ENCODE assay signal across 18 mouse cellular contexts in the genomic region with DNA sequence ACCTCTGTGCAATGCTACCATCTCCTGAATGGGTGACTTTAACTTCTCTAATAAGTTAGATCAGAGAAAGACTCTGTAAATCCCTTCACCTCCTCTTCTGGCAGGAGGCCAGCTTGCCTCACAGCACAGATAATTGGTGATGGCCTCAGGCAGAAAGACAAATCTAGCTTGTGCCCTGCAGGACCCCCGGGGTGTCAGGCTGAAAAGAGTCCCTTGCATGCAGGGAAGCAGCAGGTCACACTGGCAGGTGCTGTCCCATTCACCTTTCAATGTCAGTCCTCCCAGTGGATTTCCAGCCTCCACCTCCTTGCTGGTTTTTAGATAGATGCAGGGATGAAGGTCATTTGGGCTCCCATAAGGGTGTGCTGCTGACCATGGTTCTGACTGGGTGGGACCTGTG.
DNase-seq lines count a peak whose midpoint lies in the region; ATAC-seq and TF ChIP-seq lines count a peak whose summit lies in the region.
"Had no signal": no experiment of that assay in that cellular context is flagged by ENCODE, and none has a peak within 500 bp of the region (broad histone marks: within the 10 kb centered on the region; RNA-seq: fewer than 3 reads in every experiment).

No protein-coding gene starts in this region.

- no peaks in the 10 kb centered on the region for H3K4me1 ChIP-seq in cerebellum, adult 2 months (ENCODE audit: control insufficient read depth, insufficient read depth, low read length)
- no peaks in the 10 kb centered on the region for H3K4me1 ChIP-seq in kidney, postnatal 0 days (replicated peaks; ENCODE audit: insufficient read depth, low read length)
- no peaks in the 10 kb centered on the region for H3K4me1 ChIP-seq in kidney, embryonic 16.5 days (ENCODE audit: insufficient read depth, low read length)
- H3K4me1 ChIP-seq: intestine, embryonic 15.5 days; kidney, embryonic 15.5 days had no signal

- no peaks in the 10 kb centered on the region for H3K27me3 ChIP-seq in cerebellum, adult 2 months (ENCODE audit: control insufficient read depth, insufficient read depth, low read length)
- H3K27me3 ChIP-seq in kidney, postnatal 0 days (ENCODE audit: insufficient read depth, low read length): no peaks in the 10 kb centered on the region
- no peaks in the 10 kb centered on the region for H3K27me3 ChIP-seq in kidney, embryonic 16.5 days (ENCODE audit: insufficient read depth, low read length)
- H3K27me3 ChIP-seq: intestine, embryonic 15.5 days; kidney, embryonic 15.5 days had no signal

- ATAC-seq in kidney, postnatal 0 days (replicated peaks; ENCODE audit: low FRiP score, low read depth): no peak
- ATAC-seq in kidney, embryonic 16.5 days (ENCODE audit: low FRiP score, low TSS enrichment): no peak
- ATAC-seq: intestine, embryonic 15.5 days; liver, postnatal 0 days; Patski had no signal

- TF ChIP-seq CTCF in cerebellum, adult 2 months (IDR thresholded peaks at IDR 0.05; ENCODE audit: borderline replicate concordance, insufficient read depth, low read depth, low read length): no peak
- no peak for TF ChIP-seq CTCF in kidney, postnatal 0 days (IDR thresholded peaks at IDR 0.05; ENCODE audit: low read depth)

- DNase-seq in cerebellum, postnatal 14 days: peak; percentile 23 to 45
- DNase-seq in cerebellum, adult 2 months: no peak
- DNase-seq in kidney, postnatal 0 days (ENCODE audit: low spot score): peak; percentile 3
- DNase-seq in testis, postnatal 10 days (ENCODE audit: low spot score): peak; percentile 43
- no peak for DNase-seq in testis, postnatal 14 days (ENCODE audit: low spot score)
- peak; percentile 67 for DNase-seq in retina, postnatal 1 day
- no peak for DNase-seq in gastrocnemius, postnatal 10 days
- DNase-seq: heart, adult 2 months; liver; liver, postnatal 0 days; lung, postnatal 36 days; thymus, postnatal 14 days had no signal

- WGBS in cerebellum, adult 2 months: 22% methylated on average over 1 of the region's 1 CpGs
- WGBS in kidney, postnatal 0 days: 55% methylated on average over 1 of the region's 1 CpGs
- 59% methylated on average over 1 of the region's 1 CpGs for WGBS in kidney, embryonic 16.5 days

- TF ChIP-seq POLR2A in cerebellum, adult 2 months (IDR thresholded peaks at IDR 0.05; ENCODE audit: borderline replicate concordance, insufficient read depth, low read length): no peak

- H3K9me3 ChIP-seq in kidney, postnatal 0 days (replicated peaks; ENCODE audit: low read length): no peaks in the 10 kb centered on the region
- no peaks in the 10 kb centered on the region for H3K9me3 ChIP-seq in kidney, embryonic 16.5 days (ENCODE audit: low read length)
- H3K9me3 ChIP-seq: hindbrain, embryonic 13.5 days; intestine, embryonic 15.5 days; kidney, embryonic 15.5 days had no signal

- H3K27ac ChIP-seq in cerebellum, adult 2 months (ENCODE audit: insufficient read depth, low read length): no peak overlapping the region
- no peak overlapping the region for H3K27ac ChIP-seq in kidney, postnatal 0 days
- no peak overlapping the region for H3K27ac ChIP-seq in kidney, embryonic 16.5 days (ENCODE audit: low read length)
- H3K27ac ChIP-seq: heart, adult 2 months; hindbrain, embryonic 13.5 days; intestine, embryonic 15.5 days; kidney, embryonic 15.5 days; layer of hippocampus, adult 2 months had no signal

- no peak overlapping the region for H3K4me2 ChIP-seq in kidney, postnatal 0 days (ENCODE audit: low read length)
- H3K4me2 ChIP-seq in kidney, embryonic 16.5 days (replicated peaks; ENCODE audit: low read depth, low read length): no peak overlapping the region
- H3K4me2 ChIP-seq: hindbrain, embryonic 13.5 days; intestine, embryonic 15.5 days; kidney, embryonic 15.5 days had no signal

- no peaks in the 10 kb centered on the region for H3K36me3 ChIP-seq in kidney, postnatal 0 days (ENCODE audit: insufficient read depth, low read length)
- H3K36me3 ChIP-seq in kidney, embryonic 16.5 days (ENCODE audit: insufficient read depth, low read length): no peaks in the 10 kb centered on the region
- H3K36me3 ChIP-seq: hindbrain, embryonic 13.5 days; intestine, embryonic 15.5 days; kidney, embryonic 15.5 days had no signal

- H3K4me3 ChIP-seq in cerebellum, adult 2 months (replicated peaks; ENCODE audit: insufficient read depth, low read depth, low read length): no peak overlapping the region
- no peak overlapping the region for H3K4me3 ChIP-seq in kidney, postnatal 0 days (replicated peaks; ENCODE audit: low read depth, low read length)
- H3K4me3 ChIP-seq in kidney, embryonic 16.5 days (ENCODE audit: low read length): no peak overlapping the region
- H3K4me3 ChIP-seq: heart, adult 2 months; hindbrain, embryonic 13.5 days; intestine, embryonic 15.5 days; kidney, embryonic 15.5 days; layer of hippocampus, adult 2 months had no signal

- no peak overlapping the region for H3K9ac ChIP-seq in kidney, postnatal 0 days (ENCODE audit: low read depth, low read length)
- no peak overlapping the region for H3K9ac ChIP-seq in kidney, embryonic 16.5 days (replicated peaks; ENCODE audit: low read length)
- H3K9ac ChIP-seq: hindbrain, embryonic 13.5 days; intestine, embryonic 15.5 days; kidney, embryonic 15.5 days; liver, postnatal 0 days had no signal

Comparison
In these comparisons a context has a peak if more than half of its experiments do, and no peak if none do; other contexts are left out.
1. DNase-seq: peak in cerebellum, postnatal 14 days (2 of 2), kidney, postnatal 0 days (single experiment), testis, postnatal 10 days (single experiment) and retina, postnatal 1 day (single experiment); none in cerebellum, adult 2 months (0 of 2), testis, postnatal 14 days (single experiment) and gastrocnemius, postnatal 10 days (single experiment).